Mouse (Mus musculus) hindbrain, embryonic 12.5 days (tissue): ENCODE data around the gene Bcl10. TPM values are rescaled to one million over a fixed set of nuclear protein-coding genes. Genes with fewer than 3 reads are reported as not detected.

Source experiments
- ATAC-seq: fragments of 200-750 bp; cut with Nextera tagmentation; 2 replicates; pipeline ENCODE4 v1.8.0; 2017; ENCODE audit warnings: moderate TSS enrichment; ENCODE audit not compliant: low FRiP score
- H3K27ac ChIP-seq: fragments of 300-500 bp; sonication (generic); 2 replicates; pipeline ENCODE4 v1.5.1; 2016; ENCODE audit warnings: mild to moderate bottlenecking
- H3K27me3 ChIP-seq: fragments of 300-500 bp; sonication (generic); 2 replicates; pipeline ENCODE4 v1.6.1; 2016; ENCODE audit warnings: mild to moderate bottlenecking
- H3K36me3 ChIP-seq: fragments of 300-500 bp; sonication (generic); 2 replicates; pipeline ENCODE4 v1.6.1; 2016; ENCODE audit warnings: mild to moderate bottlenecking
- H3K4me1 ChIP-seq: fragments of 300-500 bp; sonication (generic); 2 replicates; pipeline ENCODE4 v1.6.1; 2016
- H3K4me2 ChIP-seq: fragments of 300-500 bp; sonication (generic); replicated peaks from 2 replicates; pipeline ENCODE4 v1.6.1; 2016; ENCODE audit warnings: mild to moderate bottlenecking
- H3K4me3 ChIP-seq: fragments of 300-500 bp; sonication (generic); 2 replicates; pipeline ENCODE4 v1.5.1; 2016; ENCODE audit warnings: mild to moderate bottlenecking
- H3K9ac ChIP-seq: fragments of 300-500 bp; sonication (generic); 2 replicates; pipeline ENCODE4 v1.6.1; 2016; ENCODE audit warnings: mild to moderate bottlenecking, moderate library complexity
- H3K9me3 ChIP-seq: fragments of 300-500 bp; sonication (generic); replicated peaks from 2 replicates; pipeline ENCODE4 v1.6.1; 2016; ENCODE audit warnings: mild to moderate bottlenecking
- WGBS: fragments of 180-500 bp; shearing (Covaris S2); methylation state at CpG from one replicate; pipeline ENCODE4 v1.1.7; 2016; 5-methylcytosine and 5-hydroxymethylcytosine counted together
- polyA plus RNA-seq: library from polyadenylated mRNA; unstranded; fragments of >200 nt; fragmentation: Nextera tagmentation; extraction: Ambion mirVana; gene quantifications from 2 replicates; pipeline ENCODE4 v1.2.1, GENCODE M21; 2016

The Bcl10 gene
- polyA plus RNA-seq, 1 experiment from 2014 or later, result 52.0 TPM

DNA sequence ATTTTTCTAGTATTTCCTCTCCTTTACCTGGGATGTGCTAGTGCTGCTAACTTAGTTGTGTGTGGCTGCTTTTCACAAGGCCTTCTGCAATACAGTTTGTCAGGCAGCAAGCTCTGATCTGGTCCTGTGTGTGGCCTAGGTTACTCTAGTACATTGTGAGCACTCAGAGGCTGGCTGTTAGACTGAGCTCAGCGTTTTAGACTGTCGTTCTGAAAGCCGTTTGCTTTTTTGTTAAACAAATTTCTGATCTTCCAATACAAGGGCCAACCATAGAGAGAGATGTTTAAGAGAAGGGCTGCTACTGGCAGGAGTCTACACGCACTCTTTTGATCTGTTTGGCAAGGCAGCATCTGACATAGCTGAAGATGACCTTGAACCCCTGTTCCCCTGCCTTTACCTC is 17.4 kb downstream of the Bcl10 start:
- Histone ChIP-seq H3K9me3 (no peaks in the 10 kb centered on the region), H3K4me2 (0 out of 2 replicates have a peak overlapping the region, but pooled peaks have one; percentile 77), H3K4me3 (no peak overlapping the region), H3K27me3 (no peaks in the 10 kb centered on the region), H3K4me1 (peaks cover 22% of the 10 kb centered on the region), H3K9ac (peak overlapping the region; percentile 18; the same call in 1 of the 2 replicates), H3K27ac (no peak overlapping the region), H3K36me3 (peaks cover 25% of the 10 kb centered on the region)
- 92% methylated on average over 4 of the region's 4 CpGs for WGBS
- ATAC-seq, result no peak

- H3K9me3 ChIP-seq, result no peaks in the 10 kb centered on the region
- H3K4me1 ChIP-seq, result peaks cover 22% of the 10 kb centered on the region
- no peak overlapping the region for H3K9ac ChIP-seq
- no peak overlapping the region for H3K4me2 ChIP-seq
- no peak for ATAC-seq
- no peak overlapping the region for H3K27ac ChIP-seq
- no peaks in the 10 kb centered on the region for H3K27me3 ChIP-seq
- H3K4me3 ChIP-seq, result no peak overlapping the region
- peaks cover 27% of the 10 kb centered on the region for H3K36me3 ChIP-seq
- WGBS, result 20% methylated on average over 3 of the region's 3 CpGs
Observed at GRCm38 (mm10) chr3:145941971-145942370, 19.4 kb downstream of the Bcl10 start.

- no peak for ATAC-seq
- Histone ChIP-seq H3K27me3 (no peaks in the 10 kb centered on the region), H3K36me3 (peaks cover 26% of the 10 kb centered on the region)
Observed at GRCm38 (mm10) chr3:145944348-145944747, 21.7 kb downstream of the Bcl10 start.

GRCm38 (mm10) chr3:145945904-145946303 is 23.3 kb downstream of the Bcl10 start:
- H3K9me3 ChIP-seq, result no peaks in the 10 kb centered on the region
- peaks cover 11% of the 10 kb centered on the region; the same call in 1 of the 2 replicates for H3K4me1 ChIP-seq
- H3K27ac ChIP-seq, result no peak overlapping the region
- WGBS, result 81% methylated on average over 3 of the region's 3 CpGs
- no peaks in the 10 kb centered on the region for H3K27me3 ChIP-seq
- ATAC-seq, result no peak
- no peak overlapping the region for H3K4me3 ChIP-seq
- no peak overlapping the region for H3K9ac ChIP-seq
- H3K36me3 ChIP-seq, result peaks cover 20% of the 10 kb centered on the region
- H3K4me2 ChIP-seq, result no peak overlapping the region

More at GRCm38 (mm10) chr3:145944348-145944747, 21.7 kb downstream of the Bcl10 start:
- H3K4me2 ChIP-seq, result no peak overlapping the region
- no peak overlapping the region for H3K9ac ChIP-seq
- 89% methylated on average over 7 of the region's 7 CpGs for WGBS
- no peak overlapping the region for H3K4me3 ChIP-seq
- H3K9me3 ChIP-seq, result no peaks in the 10 kb centered on the region
- peaks cover 12% of the 10 kb centered on the region for H3K4me1 ChIP-seq
- no peak overlapping the region for H3K27ac ChIP-seq

DNA sequence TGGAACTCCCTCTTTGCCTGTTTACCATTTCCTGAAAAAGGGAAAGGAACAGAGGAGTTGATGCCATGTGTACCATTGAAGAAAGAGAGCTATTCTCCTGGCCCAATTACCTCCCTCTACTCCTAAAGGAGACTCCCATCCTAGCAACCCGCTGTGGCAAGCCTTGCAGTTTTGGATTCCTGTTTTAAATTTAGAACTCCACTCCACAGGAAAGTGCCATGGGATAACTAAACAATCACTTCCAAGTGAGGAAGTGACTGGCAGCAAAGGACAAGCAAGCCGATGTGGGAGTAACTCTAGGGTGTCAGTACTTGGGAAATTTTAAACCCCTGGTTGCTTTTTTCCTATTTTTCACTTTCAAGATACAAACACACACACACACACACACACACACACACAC is 24.1 kb downstream of the Bcl10 start:
- Histone ChIP-seq H3K4me1 (peaks cover 10% of the 10 kb centered on the region; the same call in 1 of the 2 replicates), H3K36me3 (peaks cover 17% of the 10 kb centered on the region), H3K4me2 (no peak overlapping the region), H3K9me3 (no peaks in the 10 kb centered on the region), H3K4me3 (no peak overlapping the region), H3K27me3 (no peaks in the 10 kb centered on the region), H3K9ac (no peak overlapping the region), H3K27ac (no peak overlapping the region)
- no peak for ATAC-seq
- 81% methylated on average over 2 of the region's 2 CpGs for whole genome bisulfite sequencing

DNA sequence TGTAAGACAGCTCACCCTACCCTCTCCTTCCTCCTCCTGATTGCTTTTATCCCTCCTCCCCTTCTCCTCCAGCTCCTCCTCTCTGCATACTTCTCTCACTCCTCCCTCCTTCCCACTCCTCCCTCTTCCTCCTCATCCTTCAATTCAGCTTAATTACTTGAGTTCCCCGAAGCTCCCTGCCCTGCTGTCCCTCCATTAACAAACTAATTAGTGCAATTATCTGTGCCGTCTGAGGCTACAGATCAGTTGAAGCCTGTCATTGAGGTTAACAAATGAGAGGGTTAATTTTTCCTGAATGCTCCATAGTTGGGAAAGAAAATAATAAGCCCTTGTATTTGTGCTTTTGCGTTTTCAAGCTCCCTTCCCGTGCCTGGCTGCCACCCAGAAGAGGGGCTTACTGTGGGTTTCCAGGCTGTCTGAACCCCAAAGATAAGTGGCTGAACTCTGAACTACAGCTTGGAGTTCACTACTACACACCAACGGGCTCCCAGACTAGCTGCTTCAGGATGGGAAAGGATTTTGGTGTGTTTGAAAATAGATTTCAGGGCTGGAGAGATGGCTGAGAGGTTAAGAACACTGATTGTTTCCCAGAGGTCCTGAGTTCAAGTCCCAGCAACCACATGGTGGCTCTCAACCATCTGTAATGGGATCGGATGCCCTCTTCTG is 25.1 kb downstream of the Bcl10 start:
- peaks cover 17% of the 10 kb centered on the region for H3K36me3 ChIP-seq
- H3K27ac ChIP-seq, result no peak overlapping the region
- 39% methylated on average over 6 of the region's 6 CpGs for WGBS

GRCm38 (mm10) chr3:145950034-145950814 is 27.6 kb downstream of the Bcl10 start:
- Histone ChIP-seq H3K4me2 (peak overlapping the region; percentile 40), H3K9ac (0 out of 2 replicates have a peak overlapping the region, but pooled peaks have one; percentile 42), H3K4me3 (no peak overlapping the region), H3K9me3 (no peaks in the 10 kb centered on the region), H3K36me3 (0 out of 2 replicates have a peak, but pooled peaks cover under 1% of the 10 kb centered on the region), H3K27me3 (peaks cover 2% of the 10 kb centered on the region; the same call in 1 of the 2 replicates), H3K27ac (no peak overlapping the region), H3K4me1 (peaks cover 7% of the 10 kb centered on the region; the same call in 1 of the 2 replicates)
- WGBS, result 7% methylated on average over 15 of the region's 15 CpGs
- peak; percentile 81 for ATAC-seq

More for the DNA sequence above, 25.1 kb downstream of the Bcl10 start:
- ATAC-seq, result no peak
- no peaks in the 10 kb centered on the region for H3K9me3 ChIP-seq
- no peak overlapping the region for H3K4me2 ChIP-seq
- H3K4me1 ChIP-seq, result peaks cover 7% of the 10 kb centered on the region; the same call in 1 of the 2 replicates
- H3K4me3 ChIP-seq, result no peak overlapping the region
- no peaks in the 10 kb centered on the region for H3K27me3 ChIP-seq
- H3K9ac ChIP-seq, result no peak overlapping the region

GRCm38 (mm10) chr3:145950815-145951130 is 28.2 kb downstream of the Bcl10 start:
- H3K9me3 ChIP-seq, result no peaks in the 10 kb centered on the region
- peaks cover 2% of the 10 kb centered on the region; the same call in 1 of the 2 replicates for H3K27me3 ChIP-seq
- H3K36me3 ChIP-seq, result no peaks in the 10 kb centered on the region
- 54% methylated on average over 5 of the region's 5 CpGs for WGBS
- ATAC-seq, result 0 out of 2 replicates have a peak, but pooled peaks have one; percentile 11
- H3K4me1 ChIP-seq, result peaks cover 7% of the 10 kb centered on the region; the same call in 1 of the 2 replicates
- H3K27ac ChIP-seq, result no peak overlapping the region
- H3K4me3 ChIP-seq, result no peak overlapping the region
- H3K4me2 ChIP-seq, result 0 out of 2 replicates have a peak overlapping the region, but pooled peaks have one; percentile 40
- H3K9ac ChIP-seq, result no peak overlapping the region

GRCm38 (mm10) chr3:145951287-145952165 is 28.9 kb downstream of the Bcl10 start:
- 0 out of 2 replicates have a peak, but pooled peaks have one; percentile 7 for ATAC-seq
- no peak overlapping the region for H3K4me2 ChIP-seq
- H3K9ac ChIP-seq, result no peak overlapping the region
- H3K36me3 ChIP-seq, result no peaks in the 10 kb centered on the region
- H3K4me3 ChIP-seq, result no peak overlapping the region
- peaks cover 7% of the 10 kb centered on the region; the same call in 1 of the 2 replicates for H3K4me1 ChIP-seq
- no peaks in the 10 kb centered on the region for H3K9me3 ChIP-seq
- H3K27me3 ChIP-seq, result peaks cover 2% of the 10 kb centered on the region; the same call in 1 of the 2 replicates
- WGBS, result 63% methylated on average over 17 of the region's 17 CpGs
- H3K27ac ChIP-seq, result no peak overlapping the region

DNA sequence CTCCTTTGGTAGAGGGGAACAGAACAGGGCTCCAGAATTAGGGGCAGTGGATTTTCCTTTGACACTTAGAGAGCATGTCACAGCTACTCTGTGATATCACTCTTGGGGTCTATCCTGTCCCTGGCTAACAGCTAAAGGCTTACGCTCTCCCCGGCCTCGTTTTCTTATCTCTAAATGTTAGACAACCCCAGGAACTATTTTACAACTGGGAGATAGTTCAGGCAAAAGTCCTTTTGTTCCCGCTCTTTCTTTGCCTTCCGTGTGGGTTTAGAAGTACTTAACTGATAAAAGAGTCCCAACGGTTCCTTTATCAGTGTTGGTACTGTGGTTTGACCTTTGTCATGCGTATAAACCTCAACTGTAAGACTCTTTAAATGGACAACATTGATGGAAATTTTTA is 30.3 kb downstream of the Bcl10 start:
- WGBS, result 89% methylated on average over 7 of the region's 7 CpGs
- Histone ChIP-seq H3K36me3 (no peaks in the 10 kb centered on the region), H3K9ac (no peak overlapping the region), H3K27me3 (peaks cover 2% of the 10 kb centered on the region; the same call in 1 of the 2 replicates), H3K4me3 (no peak overlapping the region), H3K4me1 (peaks cover 7% of the 10 kb centered on the region; the same call in 1 of the 2 replicates), H3K9me3 (no peaks in the 10 kb centered on the region; the same call in 1 of the 2 replicates), H3K4me2 (no peak overlapping the region), H3K27ac (no peak overlapping the region)
- no peak for ATAC-seq

DNA sequence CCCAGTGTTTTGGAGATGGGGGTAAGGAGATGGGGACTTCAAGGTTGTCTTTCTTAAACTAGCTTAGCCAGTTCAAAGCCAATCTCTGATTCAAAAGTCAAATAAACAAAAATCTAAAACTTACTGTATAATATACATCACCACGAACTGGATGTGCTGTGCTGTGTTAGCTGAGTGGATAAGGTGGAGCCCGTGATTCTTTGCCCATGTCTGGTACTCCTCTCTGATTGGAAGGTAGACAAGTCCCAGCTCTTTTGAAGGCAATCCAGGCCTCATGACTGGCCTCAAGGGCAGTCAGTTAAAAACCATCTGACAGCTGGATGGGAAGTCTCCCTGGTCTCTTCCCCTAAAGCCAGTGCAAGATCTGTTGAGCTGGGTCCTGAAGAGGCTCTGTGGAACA is 30.8 kb downstream of the Bcl10 start:
- Histone ChIP-seq H3K36me3 (no peaks in the 10 kb centered on the region), H3K27me3 (peaks cover 2% of the 10 kb centered on the region; the same call in 1 of the 2 replicates), H3K9me3 (no peaks in the 10 kb centered on the region; the same call in 1 of the 2 replicates), H3K9ac (no peak overlapping the region), H3K4me3 (no peak overlapping the region), H3K4me1 (peaks cover 7% of the 10 kb centered on the region; the same call in 1 of the 2 replicates), H3K4me2 (no peak overlapping the region), H3K27ac (no peak overlapping the region)
- 92% methylated on average over 2 of the region's 2 CpGs for WGBS
- no peak for ATAC-seq
